Mouse (Mus musculus): ENCODE results near the gene Spp2.

GRCm38 (mm10) chr1:88447483-88447882 is 40.7 kb downstream of the Spp2 start:
- TF ChIP-seq CTCF (IDR thresholded peaks at IDR 0.05) (no peak), POLR2A (IDR thresholded peaks at IDR 0.05; ENCODE audit: insufficient read depth, low read depth, low read length) (no peak)

Measured in heart, adult 2 months (tissue).